Mouse (Mus musculus) spleen, adult 2 months (tissue): ENCODE results near the gene Hist1h2bh. TPM values are rescaled to one million over a fixed set of nuclear protein-coding genes. Genes with fewer than 3 reads are reported as not detected.

Source experiments
- DNase-seq, 2 experiments: peaks; one replicate each; pipeline versions ENCODE4 v3.0.0 to v3.0.0-alpha.2; 2012 to 2021; ENCODE audit warnings: low spot score in 2 of 2, low read depth in 1 of 2
- H3K27ac ChIP-seq: fragments of 200-500 bp; 2 replicates; pipeline ENCODE4 v1.5.1; 2012; ENCODE audit warnings: low read length, inconsistent platforms; ENCODE audit not compliant: insufficient read depth
- H3K27me3 ChIP-seq: fragments of 200-500 bp; 2 replicates; pipeline ENCODE4 v1.6.1; 2012; ENCODE audit warnings: mild to moderate bottlenecking, moderate library complexity, low read length, inconsistent platforms; ENCODE audit not compliant: control insufficient read depth, insufficient read depth
- H3K36me3 ChIP-seq: fragments of 200-500 bp; 2 replicates; pipeline ENCODE4 v1.6.1; 2012; ENCODE audit warnings: mild to moderate bottlenecking, low read length, inconsistent platforms; ENCODE audit not compliant: control insufficient read depth, insufficient read depth
- H3K4me1 ChIP-seq: fragments of 200-500 bp; 2 replicates; pipeline ENCODE4 v1.6.1; 2011; ENCODE audit warnings: inconsistent platforms; ENCODE audit not compliant: control insufficient read depth, insufficient read depth, insufficient read length
- H3K4me3 ChIP-seq: fragments of 200-500 bp; 2 replicates; pipeline ENCODE4 v1.5.1; 2011; ENCODE audit warnings: mild to moderate bottlenecking, inconsistent platforms; ENCODE audit not compliant: insufficient read depth, insufficient read length; ENCODE audit errors: extremely low read depth
- CTCF ChIP-seq: fragments of 200-500 bp; IDR thresholded peaks from 2 replicates; pipeline ENCODE4 v1.5.1; 2011; ENCODE audit warnings: mild to moderate bottlenecking, inconsistent platforms; ENCODE audit not compliant: insufficient read depth, insufficient read length, insufficient replicate concordance; ENCODE audit errors: extremely low read depth
- POLR2A ChIP-seq: fragments of 200-500 bp; IDR thresholded peaks from 2 replicates; pipeline ENCODE4 v1.6.1; 2011; ENCODE audit warnings: low read depth, low read length, inconsistent platforms
- WGBS: fragments of 180-500 bp; shearing (Covaris S2); methylation state at CpG from one replicate; pipeline ENCODE4 v1.1.7; 2018; 5-methylcytosine and 5-hydroxymethylcytosine counted together
- polyA plus RNA-seq: library from polyadenylated mRNA; depleted of rRNA; stranded (reverse); fragments of >200 nt; gene quantifications from 2 replicates; pipeline ENCODE4 v1.2.3, GENCODE M21; 2012

Gene Hist1h2bh
- polyA plus RNA-seq, 1 experiment = 4.9 TPM

DNA sequence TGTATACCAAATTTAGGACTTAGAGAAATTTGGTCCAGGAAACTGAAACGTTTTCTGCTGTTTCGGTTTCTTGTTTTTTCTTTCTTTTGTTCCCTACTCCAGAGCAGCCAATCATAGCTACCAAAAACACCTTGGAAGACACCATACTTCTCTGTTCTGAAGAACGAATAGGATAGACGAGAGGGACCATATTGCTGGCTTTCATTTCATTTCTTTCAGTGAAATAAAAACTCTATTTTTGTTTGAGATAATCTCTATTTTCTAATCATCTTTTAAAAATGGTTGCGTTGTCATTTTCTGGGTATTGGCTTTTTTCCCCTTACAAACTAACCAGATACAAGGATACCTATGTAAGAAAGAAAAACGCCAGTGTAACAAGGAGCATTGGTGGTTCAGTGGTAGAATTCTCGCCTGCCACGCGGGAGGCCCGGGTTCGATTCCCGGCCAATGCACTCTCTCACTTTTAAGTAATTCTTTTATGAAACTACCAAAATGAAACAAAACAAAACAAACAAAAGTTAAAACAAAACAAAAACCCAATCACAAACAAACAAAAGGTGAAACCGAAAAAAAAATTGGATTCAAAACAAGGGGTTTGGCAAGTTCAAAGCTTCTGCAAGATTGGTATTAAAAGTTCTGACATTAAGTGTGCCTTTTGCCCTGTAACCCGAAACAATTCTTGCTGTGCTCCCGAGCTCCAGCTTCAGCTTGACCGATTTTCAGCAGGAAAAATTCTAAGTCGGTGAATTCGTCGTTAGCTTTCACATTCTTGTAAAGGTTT lies 26.2 kb downstream of the Hist1h2bh start:
- H3K27ac ChIP-seq = no peak overlapping the region
- TF ChIP-seq CTCF (no peak), POLR2A (no peak)
- no peaks in the 10 kb centered on the region for H3K36me3 ChIP-seq
- WGBS = under 1% methylated on average over 19 of the region's 19 CpGs
- H3K4me3 ChIP-seq = peak overlapping the region; percentile 66
- peak; percentile 64 to 65 for DNase-seq
- H3K4me1 ChIP-seq = no peaks in the 10 kb centered on the region
- no peaks in the 10 kb centered on the region for H3K27me3 ChIP-seq

DNA sequence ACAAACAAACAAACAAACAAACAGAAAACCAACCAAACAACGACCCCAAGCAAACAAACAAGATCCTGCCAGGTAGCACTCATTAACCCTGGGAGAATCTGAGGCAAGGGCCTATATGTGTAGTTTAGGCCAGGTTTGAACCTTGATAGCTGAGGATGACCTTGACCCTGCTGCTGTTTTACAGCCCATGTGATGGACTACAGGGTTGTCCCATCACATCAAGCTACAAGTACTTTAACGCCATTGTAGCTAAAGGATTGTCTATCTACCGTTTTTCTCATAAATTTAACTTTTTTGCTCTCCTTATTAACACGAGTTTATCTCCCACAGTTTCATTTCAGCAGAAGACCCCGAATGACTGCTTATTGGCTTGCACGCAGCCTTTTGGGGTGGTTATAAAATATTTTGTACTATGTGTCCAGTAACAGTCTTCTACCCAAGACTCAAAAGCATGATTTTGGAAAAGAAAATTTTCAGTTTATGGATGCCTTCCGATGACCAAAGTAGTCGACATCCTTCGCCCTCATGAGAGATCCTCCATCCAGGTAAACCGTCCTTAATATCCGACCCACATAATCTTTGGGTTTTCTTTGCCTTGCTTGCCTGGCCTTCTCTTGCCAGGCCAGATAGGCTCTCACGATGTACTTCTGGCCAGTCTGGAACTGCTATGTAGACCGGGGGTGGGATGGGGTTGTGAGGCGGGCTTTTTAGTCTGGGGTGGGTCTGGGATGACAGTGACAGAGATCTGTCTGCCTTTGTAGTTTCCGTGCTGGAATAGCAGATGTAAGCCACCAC lies 27.2 kb downstream of the Hist1h2bh start:
- TF ChIP-seq POLR2A (no peak), CTCF (no peak)
- Histone ChIP-seq H3K4me1 (no peaks in the 10 kb centered on the region), H3K27ac (no peak overlapping the region), H3K4me3 (no peak overlapping the region), H3K36me3 (no peaks in the 10 kb centered on the region), H3K27me3 (no peaks in the 10 kb centered on the region)
- no peak for DNase-seq
- 72% methylated on average over 15 of the region's 15 CpGs for WGBS

DNA sequence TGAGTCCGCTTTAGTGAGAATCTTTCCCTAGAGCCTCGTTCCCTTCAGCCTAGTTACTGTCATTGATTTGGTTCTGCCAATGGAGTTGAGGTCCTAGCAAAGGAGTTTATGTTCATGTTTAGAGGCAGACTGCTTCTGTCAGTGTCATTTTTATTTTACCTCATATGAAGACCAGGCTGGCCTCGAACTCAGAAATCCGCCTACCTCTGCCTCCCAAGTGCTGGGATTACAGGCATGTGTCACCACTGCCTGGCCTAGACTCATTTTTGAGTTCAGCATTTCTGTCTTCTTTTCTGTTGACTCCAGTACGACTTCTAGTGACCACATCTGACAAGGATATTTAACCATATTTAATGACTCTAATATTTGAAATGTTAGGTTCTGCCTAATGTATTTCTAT lies 27.9 kb downstream of the Hist1h2bh start:
- Histone ChIP-seq H3K4me3 (no peak overlapping the region), H3K36me3 (no peaks in the 10 kb centered on the region), H3K4me1 (no peaks in the 10 kb centered on the region), H3K27ac (no peak overlapping the region), H3K27me3 (no peaks in the 10 kb centered on the region)
- WGBS = 86% methylated on average over 5 of the region's 5 CpGs
- DNase-seq = no peak
- TF ChIP-seq CTCF (no peak), POLR2A (no peak)

DNA sequence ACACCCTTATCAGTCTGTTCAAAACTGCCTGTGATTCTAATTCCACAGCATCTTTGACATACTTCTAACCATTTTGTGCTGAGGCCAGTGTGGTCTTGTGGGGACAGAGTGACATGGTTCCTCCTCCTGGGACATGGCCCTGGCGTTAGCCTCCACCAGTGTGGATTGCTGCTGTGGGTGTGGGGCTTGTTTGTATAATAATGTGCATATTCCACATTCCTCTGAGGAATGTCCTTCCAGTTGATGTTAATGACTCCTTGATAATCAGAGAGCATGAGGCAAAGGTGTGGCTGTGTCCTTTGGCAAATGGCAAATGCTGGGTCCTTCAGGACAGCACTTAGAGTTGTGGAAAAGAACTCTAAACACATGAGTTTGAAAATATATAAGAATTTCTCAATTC lies 29.7 kb downstream of the Hist1h2bh start:
- no peaks in the 10 kb centered on the region for H3K36me3 ChIP-seq
- H3K4me1 ChIP-seq = no peaks in the 10 kb centered on the region
- H3K4me3 ChIP-seq = no peak overlapping the region
- TF ChIP-seq CTCF = no peak
- TF ChIP-seq POLR2A = no peak
- H3K27ac ChIP-seq = no peak overlapping the region
- 97% methylated on average over 1 of the region's 1 CpGs for WGBS
- H3K27me3 ChIP-seq = no peaks in the 10 kb centered on the region
- no peak for DNase-seq

DNA sequence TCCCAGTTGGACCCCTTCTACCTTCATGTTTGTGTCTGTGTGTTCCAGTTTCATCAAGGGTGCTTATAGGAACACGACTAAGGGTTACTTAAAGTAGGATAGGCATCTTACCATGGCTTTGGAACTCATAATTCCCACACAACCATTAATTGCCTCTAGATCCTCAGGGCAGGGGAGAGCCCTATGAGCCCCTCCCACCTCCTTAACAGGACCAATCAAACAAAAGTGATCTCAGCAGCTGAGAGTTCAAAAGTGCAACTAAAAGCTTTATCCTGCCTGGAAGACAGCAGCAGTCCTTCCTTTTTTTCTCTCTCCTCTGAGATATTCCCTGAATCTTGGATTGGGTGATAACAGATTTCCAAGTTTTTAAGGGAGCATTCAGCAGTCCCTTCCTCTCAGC lies 33.1 kb downstream of the Hist1h2bh start:
- DNase-seq = no peak
- no peak overlapping the region for H3K27ac ChIP-seq
- 60% methylated on average over 1 of the region's 1 CpGs for WGBS
- H3K4me1 ChIP-seq = no peaks in the 10 kb centered on the region
- no peak overlapping the region for H3K4me3 ChIP-seq
- TF ChIP-seq CTCF (no peak), POLR2A (no peak)
- H3K27me3 ChIP-seq = no peaks in the 10 kb centered on the region
- H3K36me3 ChIP-seq = no peaks in the 10 kb centered on the region

DNA sequence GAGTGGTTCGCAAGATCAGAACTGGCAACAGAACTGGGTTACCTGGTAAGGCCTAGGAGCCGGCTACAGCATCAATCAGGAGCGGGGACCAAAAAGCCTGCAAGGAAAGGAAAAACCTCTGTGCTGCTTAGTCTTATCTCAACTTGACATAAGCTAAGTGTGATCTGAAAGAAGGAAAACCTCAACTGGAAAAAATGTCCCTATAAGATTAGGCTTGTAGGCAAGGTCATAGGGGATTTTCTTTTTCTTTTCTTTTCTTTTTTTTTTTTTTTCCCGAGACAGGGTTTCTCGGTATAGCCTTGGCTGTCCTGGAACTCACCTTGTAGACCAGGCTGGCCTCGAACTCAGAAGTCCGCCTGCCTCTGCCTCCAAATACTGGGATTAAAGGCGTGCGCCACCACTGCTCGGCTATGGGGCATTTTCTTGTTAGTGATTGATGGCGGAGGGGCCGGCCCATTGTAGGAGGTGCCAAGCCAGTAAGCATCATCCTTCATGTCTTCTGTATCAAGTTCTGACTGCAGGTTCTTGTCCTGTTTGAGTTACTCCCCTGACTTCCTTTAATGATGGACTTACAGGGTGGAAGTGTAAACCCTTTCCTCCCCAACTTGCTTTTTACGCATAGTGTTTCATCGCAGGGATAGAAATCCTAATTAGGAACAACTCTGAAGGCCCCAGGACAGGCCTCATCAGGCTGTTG lies 36.2 kb downstream of the Hist1h2bh start:
- TF ChIP-seq POLR2A (no peak), CTCF (no peak)
- Histone ChIP-seq H3K27me3 (no peaks in the 10 kb centered on the region), H3K4me3 (no peak overlapping the region), H3K4me1 (no peaks in the 10 kb centered on the region), H3K36me3 (no peaks in the 10 kb centered on the region), H3K27ac (no peak overlapping the region)
- 72% methylated on average over 14 of the region's 14 CpGs for WGBS
- no peak for DNase-seq
